Mouse (Mus musculus): ENCODE results near the gene Ptma. TPM values are rescaled to one million over a fixed set of nuclear protein-coding genes. Genes with fewer than 3 reads are reported as not detected.
A peak's percentile ranks its signal among the peaks of the same experiment; 100 is the strongest.
"Not testable (repeated sequence)": the region's sequence is repeated elsewhere in the genome, so short reads cannot be mapped to it uniquely, and the experiment has no call there.

Gene Ptma
- 100 to 1,000 TPM; 353 to 363 TPM for total RNA-seq (2021)
- long read RNA-seq, experiment 1, transcript Ptma-201 (5 exons, 1,216 nt): major isoform, 115 of 136 reads
- long read RNA-seq, experiment 1, partial matches to known transcripts: 6 of 136 reads
- long read RNA-seq, experiment 1, other reads (novel, unspliced or antisense): 15 of 136 reads
- long read RNA-seq, experiment 2, transcript Ptma-201 (5 exons, 1,216 nt): major isoform, 79 of 103 reads
- long read RNA-seq, experiment 2, partial matches to known transcripts: 14 of 103 reads
- long read RNA-seq, experiment 2, other reads (novel, unspliced or antisense): 10 of 103 reads

- DNase-seq (ENCODE audit: extremely low spot score in 1 of 2, low spot score in 2 of 2): peak; percentile 97 to 99
- no peak; the same call in 1 of the 2 replicates for TF ChIP-seq CTCF (IDR thresholded peaks at IDR 0.05)
- intact Hi-C loops (cut with DNase I): no loop called here
These were observed at the start of gene Ptma for GRCm38 (mm10) chr1:86526116-86526788. TSS of gene Ptma (plus strand) at chr1:86526726.

GRCm38 (mm10) chr1:86477738-86478285, 48.7 kb upstream of the Ptma start:
- no peak overlapping the region for H3K4me3 ChIP-seq
- intact Hi-C loops (cut with DNase I): no loop called here
- no peak overlapping the region for H3K27ac ChIP-seq
- no peak for DNase-seq (ENCODE audit: extremely low spot score in 1 of 2, low spot score in 2 of 2)
- no peak for TF ChIP-seq CTCF (IDR thresholded peaks at IDR 0.05)

More at GRCm38 (mm10) chr1:86526116-86526788, at the start of gene Ptma:
- H3K4me3 ChIP-seq: peak within 1 kb of the TSS; percentile 99
- H3K27ac ChIP-seq: peak within 1 kb of the TSS; percentile 100

- no peak for TF ChIP-seq CTCF (IDR thresholded peaks at IDR 0.05)
- H3K4me3 ChIP-seq: no peak overlapping the region
- intact Hi-C loops (cut with DNase I): no loop called here
- H3K27ac ChIP-seq: no peak overlapping the region
- DNase-seq (ENCODE audit: extremely low spot score in 1 of 2, low spot score in 2 of 2): no peak
These were observed 47.3 kb upstream of the Ptma start for GRCm38 (mm10) chr1:86479099-86479825.

GRCm38 (mm10) chr1:86480288-86480687, 46.2 kb upstream of the Ptma start:
- Histone ChIP-seq H3K4me3 (no peak overlapping the region), H3K27ac (no peak overlapping the region)
- intact Hi-C loops (cut with DNase I): no loop called here
- TF ChIP-seq CTCF (IDR thresholded peaks at IDR 0.05): no peak
- DNase-seq (ENCODE audit: extremely low spot score in 1 of 2, low spot score in 2 of 2): no peak

GRCm38 (mm10) chr1:86480735-86481447, 45.6 kb upstream of the Ptma start:
- DNase-seq (ENCODE audit: extremely low spot score in 1 of 2, low spot score in 2 of 2): no peak
- Histone ChIP-seq H3K4me3 (no peak overlapping the region), H3K27ac (no peak overlapping the region)
- intact Hi-C loops (cut with DNase I): no loop called here
- TF ChIP-seq CTCF (IDR thresholded peaks at IDR 0.05): no peak

- H3K27ac ChIP-seq: no peak overlapping the region
- TF ChIP-seq CTCF (IDR thresholded peaks at IDR 0.05): no peak
- intact Hi-C loops (cut with DNase I): no loop called here
These were observed 45.1 kb upstream of the Ptma start for GRCm38 (mm10) chr1:86481468-86481867.

DNA sequence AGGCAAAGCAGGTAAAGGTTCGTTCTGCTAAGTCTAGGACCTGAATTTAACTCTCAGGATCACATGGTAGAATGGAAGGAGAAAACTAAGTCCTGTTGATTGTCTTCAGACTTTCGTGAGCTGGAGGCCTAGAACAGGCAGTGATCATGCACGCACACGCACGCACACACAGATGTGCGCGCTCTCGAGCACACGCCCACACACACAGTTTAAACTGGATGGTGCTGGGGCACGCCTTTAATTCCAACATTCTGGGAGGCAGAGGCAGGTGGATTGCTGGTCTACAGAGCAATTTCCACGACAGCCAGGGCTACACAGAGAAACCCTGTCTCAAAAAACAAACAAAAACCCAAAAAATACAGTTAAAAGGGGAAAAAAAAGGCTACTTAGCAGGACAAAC, 44.2 kb upstream of the Ptma start:
- Histone ChIP-seq H3K27ac (no peak overlapping the region), H3K4me3 (no peak overlapping the region)
- no peak for TF ChIP-seq CTCF (IDR thresholded peaks at IDR 0.05)
- DNase-seq (ENCODE audit: extremely low spot score in 1 of 2, low spot score in 2 of 2): no peak
- intact Hi-C loops (cut with DNase I): no loop called here

More at GRCm38 (mm10) chr1:86481468-86481867, 45.1 kb upstream of the Ptma start:
- H3K4me3 ChIP-seq: no peak overlapping the region
- no peak for DNase-seq (ENCODE audit: extremely low spot score in 1 of 2, low spot score in 2 of 2)

DNA sequence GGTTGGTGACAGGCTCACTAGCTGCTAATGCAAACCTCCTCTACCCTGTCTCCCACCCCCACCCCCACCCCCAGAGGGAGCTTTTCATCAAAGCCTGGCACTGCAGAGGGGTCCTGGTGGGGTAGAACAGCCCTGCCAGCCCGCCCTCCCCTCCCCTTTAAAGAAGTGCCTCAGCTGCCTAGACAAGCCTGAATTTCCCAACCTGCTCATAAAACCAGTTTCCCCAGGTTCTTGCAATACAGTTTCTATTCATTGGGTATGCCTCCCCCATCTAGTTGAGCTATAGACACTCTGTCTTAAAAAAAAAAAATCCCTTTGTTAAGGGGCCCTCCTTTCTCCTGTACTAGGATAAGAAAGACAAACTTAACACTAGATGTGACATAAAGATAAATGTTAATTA, 43.8 kb upstream of the Ptma start:
- Histone ChIP-seq H3K4me3 (no peak overlapping the region), H3K27ac (no peak overlapping the region)
- no peak for TF ChIP-seq CTCF (IDR thresholded peaks at IDR 0.05)
- intact Hi-C loops (cut with DNase I): no loop called here
- DNase-seq (ENCODE audit: extremely low spot score in 1 of 2, low spot score in 2 of 2): no peak

GRCm38 (mm10) chr1:86485346-86485745, 41.2 kb upstream of the Ptma start:
- intact Hi-C loops (cut with DNase I): no loop called here
- TF ChIP-seq CTCF (IDR thresholded peaks at IDR 0.05): no peak
- Histone ChIP-seq H3K27ac (no peak overlapping the region), H3K4me3 (no peak overlapping the region)
- no peak for DNase-seq (ENCODE audit: extremely low spot score in 1 of 2, low spot score in 2 of 2)

DNA sequence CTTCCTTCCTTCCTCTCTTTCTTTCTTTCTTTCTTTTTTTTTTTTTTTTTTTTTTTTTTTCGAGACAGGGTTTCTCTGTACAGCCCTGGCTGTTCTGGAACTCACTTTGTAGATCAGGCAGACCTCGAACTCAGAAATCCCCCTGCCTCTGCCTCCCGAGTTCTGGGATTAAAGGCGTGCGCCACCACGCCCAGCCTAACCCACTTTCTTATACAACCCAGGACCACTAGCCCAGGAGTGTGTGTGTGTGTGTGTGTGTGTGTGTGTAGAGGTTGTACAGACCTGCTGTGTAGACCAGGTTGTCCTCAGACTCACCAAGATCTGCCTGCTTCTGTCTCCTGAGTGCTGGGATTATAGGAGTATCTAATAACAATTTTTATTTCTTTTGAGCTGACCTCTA, 40.7 kb upstream of the Ptma start:
- DNase-seq (ENCODE audit: extremely low spot score in 1 of 2, low spot score in 2 of 2); H3K4me3 ChIP-seq; H3K27ac ChIP-seq; intact Hi-C loops (cut with DNase I): not testable (repeated sequence)

- peak overlapping the region; percentile 71 for H3K4me3 ChIP-seq
- no peak for DNase-seq (ENCODE audit: extremely low spot score in 1 of 2, low spot score in 2 of 2)
- TF ChIP-seq CTCF (IDR thresholded peaks at IDR 0.05): no peak
- intact Hi-C loops (cut with DNase I): loop anchor here (1.0 kb wide), 2 partner anchors 39 to 44 kb away; no protein-coding TSS in a partner anchor
- peak overlapping the region; percentile 98 for H3K27ac ChIP-seq
These were observed 39.7 kb upstream of the Ptma start for GRCm38 (mm10) chr1:86486703-86487294.
